Mouse (Mus musculus): ENCODE measurements around the gene Sec16b. TPM values are rescaled to one million over a fixed set of nuclear protein-coding genes. Genes with fewer than 3 reads are reported as not detected.

The Sec16b gene
- total RNA-seq, 2 experiments from 2014 or later = 4.6 to 6.2 TPM

DNA sequence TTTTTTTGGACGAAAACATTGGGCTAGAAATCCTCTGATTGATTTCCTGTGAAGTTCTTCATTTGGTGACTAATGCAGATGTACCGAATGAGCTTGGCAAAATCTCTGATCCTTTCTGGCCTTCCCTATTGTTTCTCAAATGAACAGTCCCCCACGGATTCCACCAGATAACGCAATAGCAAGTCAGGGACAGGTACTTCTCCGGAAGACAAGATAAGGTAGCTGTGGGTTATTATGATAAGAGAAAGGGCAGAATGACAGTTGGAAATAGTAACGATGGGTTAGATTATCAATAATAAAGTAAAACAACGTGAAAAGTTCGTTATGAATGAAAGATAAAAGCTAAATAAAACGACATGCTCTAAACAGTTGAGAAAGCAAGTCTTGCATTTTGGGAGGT, 7.0 kb downstream of the Sec16b start:
- no peak for DNase-seq

DNA sequence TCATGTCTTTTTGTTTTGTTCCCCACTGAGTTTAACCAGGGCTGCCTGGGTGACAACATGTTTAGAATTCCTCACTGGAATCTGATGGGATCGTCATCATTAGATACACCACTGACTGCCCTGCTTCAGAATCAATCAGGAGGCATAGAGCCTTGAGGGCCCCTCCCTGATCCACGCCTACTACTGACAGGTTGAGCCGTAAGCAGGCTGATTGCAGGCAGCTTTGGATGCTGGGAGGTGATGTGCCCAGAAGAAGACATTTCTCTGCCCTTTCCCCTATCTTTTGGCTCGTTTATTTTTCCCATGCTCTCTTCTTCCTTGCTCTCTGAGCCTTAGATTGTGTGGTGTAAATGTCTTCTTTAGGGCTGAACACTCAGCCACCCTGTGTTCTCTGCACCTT, 7.8 kb downstream of the Sec16b start:
- no peak for DNase-seq

DNA sequence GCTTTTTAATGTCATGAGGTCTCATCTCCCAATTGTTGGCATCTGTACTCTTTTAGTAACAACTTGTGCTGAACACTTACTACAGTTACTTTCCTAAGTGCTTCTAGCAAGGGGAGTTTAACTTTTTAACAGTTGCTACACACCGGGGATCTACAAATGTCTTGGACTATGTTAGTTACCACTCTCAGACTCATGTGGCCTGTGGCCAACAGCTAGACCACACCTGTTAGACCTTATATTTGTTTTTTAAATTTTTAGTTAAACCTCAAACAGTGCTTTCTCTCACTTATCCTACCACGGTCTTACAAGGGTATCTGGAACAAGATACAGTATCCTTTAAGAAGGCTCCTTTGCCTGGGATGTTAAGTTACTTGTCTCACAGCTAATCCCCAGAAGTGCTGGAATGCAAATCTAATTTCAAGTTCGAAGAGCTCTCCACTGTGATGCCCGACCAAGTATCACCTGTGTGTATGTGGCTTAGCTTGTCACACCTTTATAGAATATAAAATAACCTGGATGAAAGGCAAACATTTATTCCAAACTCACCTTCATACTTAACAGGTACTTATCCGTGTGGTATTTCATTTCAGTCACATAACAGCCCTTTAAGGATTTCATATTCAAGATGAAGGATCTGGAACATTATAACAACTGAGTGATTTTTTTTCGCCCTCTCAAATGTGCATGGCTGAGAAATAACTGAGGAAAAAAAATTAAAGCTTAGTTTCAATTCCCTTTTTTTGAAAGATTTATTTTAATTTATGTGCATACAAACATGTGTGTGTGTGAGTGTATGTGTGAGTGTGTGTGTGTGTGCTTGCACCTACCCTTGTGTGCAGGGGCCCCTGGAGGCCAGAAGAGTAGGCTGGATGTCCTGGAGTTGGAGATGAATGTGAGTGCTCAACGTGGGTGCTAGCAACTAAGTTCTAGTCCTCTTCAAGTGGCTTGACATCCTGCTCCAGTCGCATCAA, 10.6 kb downstream of the Sec16b start:
- DNase-seq = no peak

DNA sequence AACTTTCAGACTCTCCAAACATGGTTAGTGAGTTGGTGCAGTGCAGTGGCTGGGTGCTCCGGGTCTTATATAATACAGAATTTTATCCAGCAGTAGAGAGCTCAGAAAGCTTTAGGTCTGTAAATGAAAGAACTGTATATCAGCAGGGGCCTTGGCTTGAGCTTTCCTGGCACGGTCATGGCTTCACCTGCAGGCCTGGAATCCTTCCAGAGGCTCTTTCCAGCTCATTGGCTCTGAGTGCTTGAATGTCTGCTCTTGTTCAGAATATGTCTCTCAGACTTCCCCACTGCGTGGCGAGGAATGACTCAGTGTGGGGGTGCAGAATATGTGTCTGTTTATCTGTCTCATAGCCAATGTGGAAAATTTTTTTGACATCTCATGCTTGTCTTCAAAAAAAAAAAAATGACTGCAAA, 11.6 kb downstream of the Sec16b start:
- peak; percentile 35 for DNase-seq

DNA sequence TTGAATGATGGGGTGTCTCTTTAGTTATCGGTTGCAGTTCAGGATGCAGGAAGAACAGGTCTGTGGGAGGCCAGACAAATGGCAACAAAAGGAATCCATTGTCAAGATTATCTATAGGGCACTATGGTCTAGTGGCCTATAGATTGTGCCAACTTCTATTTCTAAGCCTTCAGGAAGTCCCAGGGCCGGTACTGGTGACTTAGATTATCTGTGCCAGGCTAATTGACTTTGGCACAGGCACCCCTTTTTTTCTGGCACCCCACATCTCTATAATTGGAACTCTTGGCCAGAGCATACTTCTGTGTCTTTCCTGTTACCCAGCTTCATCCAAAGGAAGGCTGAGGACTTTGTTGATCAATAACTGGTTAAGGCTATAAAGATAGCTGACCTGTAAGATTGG, 12.9 kb downstream of the Sec16b start:
- DNase-seq = no peak

DNA sequence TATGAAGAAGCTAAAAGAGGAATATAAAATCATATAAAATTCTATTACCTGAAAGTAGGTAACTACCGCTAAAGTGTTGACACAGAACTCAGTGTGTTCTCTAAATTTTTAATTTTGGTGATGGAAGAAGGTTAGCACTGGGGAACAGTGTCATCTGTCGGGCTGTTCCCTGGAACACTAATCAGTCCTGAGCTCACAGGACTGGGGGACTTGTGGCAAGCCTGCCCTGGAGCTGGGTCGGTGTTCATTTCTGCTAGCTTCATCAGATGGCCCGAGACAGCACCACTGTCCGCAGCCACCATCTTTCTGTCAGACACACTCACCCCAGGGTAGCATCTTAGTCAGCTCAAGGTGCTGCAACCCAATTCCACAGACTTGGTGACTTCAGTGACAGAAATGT, 15.8 kb downstream of the Sec16b start:
- no peak for DNase-seq

DNA sequence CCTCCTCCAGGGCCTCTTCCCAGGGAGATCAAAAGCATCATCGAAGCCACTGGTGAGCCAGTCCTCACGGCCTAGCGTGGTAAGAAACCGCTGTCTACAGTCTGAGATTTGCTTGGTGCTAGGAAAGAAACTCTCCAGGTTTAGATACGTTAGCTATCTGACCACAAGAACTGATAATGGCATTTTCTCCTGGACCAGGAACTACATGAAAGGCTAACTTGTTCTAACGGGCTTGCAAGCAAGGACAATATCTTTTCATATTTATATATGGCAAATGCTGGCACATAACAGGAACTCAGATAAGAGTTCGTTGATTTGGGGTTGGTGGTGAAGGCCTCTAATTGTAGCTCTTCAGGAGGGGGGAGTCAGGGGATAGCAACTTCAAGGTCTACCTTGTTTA, 18.2 kb downstream of the Sec16b start:
- no peak for DNase-seq

DNA sequence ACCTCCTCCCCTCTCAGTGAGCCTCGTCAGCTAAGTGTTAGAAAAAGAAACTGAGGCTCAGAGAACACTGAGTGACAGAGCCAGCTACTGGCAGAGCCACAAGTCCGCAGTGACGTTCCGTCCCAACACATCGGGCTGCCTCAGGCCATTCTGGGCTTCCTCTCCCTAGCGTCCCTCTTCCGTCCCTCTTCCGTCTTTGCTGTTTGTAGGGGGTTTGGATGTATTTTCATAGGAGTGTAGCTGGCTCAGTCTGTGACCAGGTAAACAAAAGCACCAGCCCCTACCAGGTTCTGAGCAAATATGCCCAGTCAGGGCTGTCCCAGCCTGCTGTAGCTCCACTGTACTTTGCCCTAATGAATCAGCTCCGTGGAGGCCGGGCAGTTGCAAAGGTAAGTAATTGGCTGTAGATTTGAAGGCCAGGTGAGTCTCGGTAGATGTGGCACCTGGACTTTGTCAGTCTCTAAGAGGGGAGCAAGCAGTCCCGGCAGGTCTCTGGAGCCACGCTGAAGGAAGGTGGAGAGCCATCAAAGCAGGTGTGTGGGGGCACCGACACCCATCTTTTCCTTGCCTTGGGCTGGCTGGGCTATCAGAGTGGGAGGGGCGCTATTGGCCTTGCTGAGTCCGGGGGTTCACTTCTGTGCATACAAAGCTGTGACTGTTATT, 19.3 kb downstream of the Sec16b start:
- no peak for DNase-seq

DNA sequence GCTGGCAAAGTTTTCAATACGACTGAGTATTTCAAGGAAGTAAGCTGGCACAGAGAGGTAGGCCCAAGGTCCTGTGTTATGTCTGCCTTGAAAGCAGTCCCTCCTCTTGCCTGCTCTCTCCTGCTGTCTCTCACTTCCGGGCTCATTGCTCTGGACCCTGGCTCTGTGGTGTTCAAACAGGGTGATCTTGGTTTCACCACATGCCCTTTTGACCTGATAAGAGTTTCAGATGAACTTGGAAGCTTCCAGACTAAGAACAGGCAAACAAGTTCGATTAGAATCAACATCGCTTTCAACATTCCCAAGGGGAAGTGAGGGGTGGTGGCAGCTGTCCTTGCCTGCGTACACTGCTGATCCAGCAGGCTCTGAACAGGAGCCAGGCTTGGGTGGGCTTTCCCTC, 20.1 kb downstream of the Sec16b start:
- no peak for DNase-seq

DNA sequence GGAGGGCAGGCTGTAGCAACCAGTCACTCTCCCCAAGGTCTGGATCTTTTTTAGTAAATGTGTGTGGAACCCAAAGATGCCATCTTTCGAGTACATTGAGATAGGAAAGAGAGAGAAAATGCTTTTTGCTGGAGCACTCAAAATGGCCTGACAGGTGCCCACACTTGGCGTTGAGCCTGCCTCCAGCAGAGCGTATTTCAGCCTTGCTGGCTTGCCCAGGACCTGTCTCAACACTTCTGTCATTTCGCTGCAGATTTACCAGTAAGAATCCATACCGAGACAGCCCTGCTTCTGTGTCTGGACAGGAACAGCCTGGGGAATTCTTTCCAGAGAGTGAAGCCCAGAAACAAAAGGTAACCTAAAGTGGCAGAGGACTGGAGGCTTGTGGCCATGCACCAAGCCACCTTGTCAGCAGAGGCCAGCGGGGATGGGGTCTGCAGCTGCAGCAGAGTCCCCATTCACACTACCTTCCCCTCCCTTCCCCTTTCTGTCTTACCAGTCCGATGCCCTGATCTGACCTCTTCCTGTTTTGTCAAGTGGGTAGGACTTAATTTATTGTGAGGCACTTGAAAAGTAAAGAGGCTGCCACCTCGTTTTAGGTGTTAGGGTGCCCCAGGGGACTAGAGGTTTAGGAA, 26.4 kb downstream of the Sec16b start:
- no peak for DNase-seq

DNA sequence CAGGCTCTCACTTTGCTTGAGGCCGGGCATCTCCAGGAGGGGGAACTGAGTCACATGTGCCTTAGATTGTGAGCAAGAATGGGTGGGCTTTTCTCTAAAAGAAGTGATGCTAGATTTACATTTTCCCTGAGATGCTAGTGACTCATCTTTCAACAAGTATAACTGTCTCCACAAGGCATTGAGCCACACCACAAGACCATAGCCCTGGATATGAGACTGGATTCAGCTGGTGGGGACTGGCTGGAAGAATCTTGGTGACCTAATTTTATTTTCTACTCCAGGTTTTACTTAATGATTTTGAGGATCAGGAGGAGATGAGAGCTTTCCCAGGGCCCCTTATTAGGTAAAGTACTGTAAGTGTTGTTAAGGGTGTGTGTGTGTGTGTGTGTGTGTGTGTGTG, 29.0 kb downstream of the Sec16b start:
- no peak for DNase-seq

DNA sequence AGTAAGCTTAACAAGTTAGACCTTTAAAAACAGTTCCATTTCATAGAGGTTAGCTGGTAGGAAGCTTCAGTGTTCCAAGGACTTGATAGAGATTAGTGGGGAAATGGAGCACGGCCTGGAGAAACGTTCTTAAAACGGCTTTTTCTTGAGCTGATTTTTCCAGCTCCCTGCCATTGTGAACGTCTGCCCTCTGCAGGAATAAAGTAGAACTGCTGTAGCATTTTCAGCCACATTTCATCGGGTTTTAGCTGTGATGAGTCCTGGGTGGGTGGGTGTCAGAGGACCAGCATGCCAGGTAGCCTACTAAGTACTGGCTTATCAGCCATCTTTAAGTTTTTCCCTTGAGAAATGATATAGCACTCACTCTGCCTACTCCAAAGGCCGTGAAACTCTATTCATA, 29.9 kb downstream of the Sec16b start:
- peak; percentile 62 for DNase-seq

DNA sequence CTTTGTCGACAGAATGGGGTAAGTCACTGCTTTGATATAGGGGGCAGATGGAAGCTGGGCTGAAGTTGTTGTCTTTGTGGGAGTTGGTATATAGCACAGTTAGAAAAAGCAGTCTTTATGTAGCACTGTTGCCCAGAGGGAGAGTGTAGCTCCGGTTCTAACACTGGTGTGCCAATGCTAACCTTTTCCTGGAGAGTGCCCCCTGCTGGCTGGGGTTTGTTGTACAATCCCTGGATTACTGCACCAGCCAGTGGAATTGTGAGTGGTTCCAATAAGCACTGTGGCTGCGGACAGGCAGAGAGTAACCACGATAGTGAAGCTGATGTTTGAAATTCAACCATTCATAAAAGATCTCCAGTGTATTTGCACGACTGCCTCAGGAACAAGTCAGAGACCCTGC, 31.1 kb downstream of the Sec16b start:
- peak; percentile 58 for DNase-seq

DNA sequence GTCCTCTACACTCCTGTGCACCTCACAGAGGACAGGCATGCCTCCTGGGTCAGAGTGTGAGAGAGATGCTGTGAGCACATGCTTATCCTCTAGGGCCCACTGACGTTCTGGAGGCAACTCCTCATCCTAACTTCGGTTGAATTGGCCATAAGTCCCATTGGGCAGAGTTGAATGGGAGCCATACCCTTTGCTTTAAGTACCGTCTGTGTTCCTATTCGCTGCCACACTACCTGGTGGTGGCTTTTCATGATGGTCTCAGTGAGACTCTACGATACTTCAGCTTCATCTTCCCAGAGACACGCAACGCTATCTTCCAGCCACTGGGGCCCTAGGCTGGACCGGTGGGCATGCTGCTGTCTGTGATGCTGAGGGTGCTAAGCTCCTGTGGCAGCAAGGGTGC, 38.5 kb downstream of the Sec16b start:
- DNase-seq = no peak

DNA sequence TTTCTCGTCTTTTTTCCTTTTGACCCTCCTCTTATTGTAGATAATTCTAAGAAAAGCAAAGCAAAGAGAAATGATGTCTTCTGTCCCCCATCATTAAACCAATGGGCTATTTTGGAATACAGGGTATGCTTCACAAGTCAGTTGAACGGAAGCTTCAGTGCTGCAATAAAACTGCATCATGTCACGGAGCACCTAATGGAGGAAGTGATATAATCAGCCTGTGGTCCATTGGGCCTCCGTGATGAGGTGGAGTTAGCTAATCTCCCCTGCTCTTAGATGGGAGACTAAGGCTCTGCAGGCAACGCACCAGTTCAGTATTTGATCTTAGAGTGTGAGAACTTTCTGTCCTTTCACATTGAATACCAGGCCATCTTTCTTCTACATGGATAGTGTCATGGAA, 41.1 kb downstream of the Sec16b start:
- DNase-seq = no peak

DNA sequence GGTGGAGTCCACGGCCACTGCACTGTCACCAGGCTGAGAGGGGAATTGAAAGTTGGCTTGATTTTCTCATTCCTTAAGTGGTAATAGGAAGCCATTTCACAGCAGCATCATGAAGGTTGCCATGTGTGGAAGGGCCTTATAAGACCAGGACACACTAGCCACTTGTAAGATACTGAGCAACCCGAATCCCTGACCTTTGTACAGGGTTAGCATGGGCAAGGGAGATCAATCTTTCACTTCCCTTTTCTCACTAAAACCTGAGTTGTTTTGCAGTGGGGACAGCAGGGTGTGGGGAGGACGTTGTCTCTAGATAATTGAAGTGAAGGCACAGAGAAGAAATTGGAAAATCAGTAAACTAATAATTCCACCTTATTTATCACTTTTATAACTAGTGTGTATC, 43.2 kb downstream of the Sec16b start:
- DNase-seq = no peak

DNA sequence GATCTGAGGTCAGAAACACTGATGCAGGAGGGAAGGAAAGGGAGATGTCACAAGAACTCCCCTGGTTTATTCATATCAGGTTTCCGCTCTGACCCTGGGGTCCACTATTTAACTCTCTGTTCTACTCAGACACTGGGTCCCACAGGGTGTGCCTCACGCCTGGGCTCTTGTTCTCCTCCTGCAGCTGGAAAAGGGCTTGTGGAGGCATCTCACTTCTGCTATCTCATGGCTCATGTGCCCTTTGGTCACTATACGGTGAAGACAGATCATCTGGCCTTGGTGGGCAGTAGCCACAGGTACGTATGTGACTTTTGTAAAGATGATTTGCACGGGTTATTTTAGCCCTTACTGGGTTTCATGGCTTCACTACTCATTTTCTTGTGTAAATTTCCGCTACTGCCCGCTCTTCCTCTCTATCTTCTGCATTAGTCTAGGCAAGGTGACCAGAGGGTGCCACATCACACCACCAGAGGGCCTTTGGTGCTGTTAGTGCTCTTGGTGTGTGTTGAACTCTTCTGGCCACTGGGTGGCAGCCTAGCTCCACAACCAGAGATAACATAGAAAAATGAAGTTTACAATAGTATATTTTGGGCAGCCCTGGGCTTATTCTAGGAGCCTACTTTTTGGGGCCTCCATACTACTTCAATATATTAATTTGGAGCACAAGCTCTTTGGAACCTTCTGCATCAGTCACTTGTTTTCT, 46.4 kb downstream of the Sec16b start:
- DNase-seq = peak; percentile 59

DNA sequence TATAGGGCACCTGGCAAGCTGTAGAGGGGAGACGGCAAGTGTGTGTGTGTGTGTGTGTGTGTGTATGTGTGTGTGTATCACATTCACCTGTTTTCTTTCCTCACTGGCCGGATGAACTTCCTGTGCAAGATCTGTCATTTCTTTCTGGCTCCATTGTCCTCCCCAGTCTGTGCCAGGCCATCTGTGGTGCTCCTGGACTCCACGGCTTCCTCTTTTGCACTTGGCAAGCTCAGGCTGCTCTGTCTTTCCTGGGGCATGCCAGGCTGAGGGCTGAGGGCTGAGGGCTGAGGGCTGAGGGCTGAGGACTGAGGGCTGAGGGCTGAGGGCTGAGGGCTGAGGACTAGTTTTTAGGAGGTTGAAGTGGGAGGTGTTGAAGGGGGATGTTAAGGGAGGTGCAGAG, 47.6 kb downstream of the Sec16b start:
- no peak for DNase-seq

DNA sequence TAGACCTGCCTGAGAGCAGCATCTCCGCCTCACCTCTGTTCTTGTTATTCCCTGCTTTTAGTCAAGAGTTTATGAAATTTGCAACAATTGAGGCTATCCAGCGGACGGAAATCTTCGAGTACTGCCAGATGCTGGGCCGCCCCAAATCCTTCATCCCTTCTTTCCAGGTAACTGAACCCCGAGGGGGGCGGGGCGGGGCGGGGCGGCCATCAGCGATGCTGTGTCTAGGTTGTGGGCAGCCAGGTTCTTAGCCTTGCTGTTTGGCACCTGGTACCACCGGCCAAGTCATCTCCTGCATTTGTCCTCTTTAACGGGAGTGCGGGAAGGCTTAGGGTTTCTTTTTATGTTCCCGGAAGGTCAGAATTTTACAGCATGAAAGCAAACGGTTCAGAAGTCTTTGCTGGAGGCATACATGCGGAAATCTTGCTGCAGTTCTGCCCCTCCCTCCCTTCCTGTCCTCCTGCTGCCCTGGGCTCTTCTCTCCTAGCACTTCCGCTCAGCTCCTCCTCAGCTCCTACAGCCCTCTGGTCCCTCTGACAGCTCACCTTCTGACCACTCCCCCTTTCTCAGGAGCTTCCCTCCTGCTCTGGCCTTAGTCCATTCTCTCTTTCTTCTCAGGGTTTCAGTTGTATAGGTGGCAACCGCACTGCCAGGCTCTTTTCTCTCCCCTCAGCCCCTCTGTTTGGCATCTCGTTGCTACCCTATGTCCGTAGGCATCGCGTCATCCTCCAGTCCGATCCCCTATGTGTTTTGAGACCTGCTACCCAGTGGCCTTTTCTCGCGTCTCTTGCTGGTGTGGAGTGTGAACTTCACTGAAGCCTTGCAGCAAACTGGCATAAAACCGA, 48.4 kb downstream of the Sec16b start:
- DNase-seq = no peak

DNA sequence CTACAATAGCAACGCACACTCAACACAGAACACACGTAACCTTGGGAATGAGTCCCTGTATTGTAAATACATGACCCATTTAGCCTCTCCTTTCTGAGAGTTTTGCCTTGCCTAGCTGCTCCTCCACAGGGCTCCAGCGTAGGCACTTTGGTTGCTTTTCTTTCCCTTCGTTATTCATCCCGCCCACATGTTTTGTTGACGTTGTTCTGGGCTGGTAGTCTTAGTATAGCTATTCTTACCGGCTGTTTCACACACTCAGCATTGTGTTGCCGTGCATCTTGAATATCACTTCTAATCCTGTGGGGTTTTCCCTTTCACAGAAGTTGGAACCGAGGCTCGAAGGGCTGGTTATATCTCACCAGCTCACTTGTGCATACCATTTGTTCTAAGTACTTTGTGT, 49.2 kb downstream of the Sec16b start:
- DNase-seq = no peak

DNA sequence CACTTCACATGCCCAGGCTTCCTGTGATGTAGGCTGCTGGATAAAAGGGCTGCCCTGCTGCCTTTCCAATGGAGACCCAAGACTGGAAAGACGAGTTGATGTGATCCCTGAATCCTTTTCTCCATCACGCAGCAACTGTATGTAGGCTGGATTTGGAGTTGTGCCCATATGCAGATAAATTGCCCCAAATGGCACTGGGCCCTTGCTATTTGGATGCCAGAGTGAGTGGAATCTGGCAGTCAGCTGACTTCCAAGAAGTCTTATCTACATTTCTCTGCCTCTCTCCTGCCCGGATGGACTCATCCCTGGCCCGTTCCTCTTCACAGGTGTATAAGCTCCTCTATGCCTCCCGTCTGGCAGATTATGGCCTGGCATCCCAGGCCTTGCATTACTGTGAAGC, 49.9 kb downstream of the Sec16b start:
- DNase-seq = no peak

DNA sequence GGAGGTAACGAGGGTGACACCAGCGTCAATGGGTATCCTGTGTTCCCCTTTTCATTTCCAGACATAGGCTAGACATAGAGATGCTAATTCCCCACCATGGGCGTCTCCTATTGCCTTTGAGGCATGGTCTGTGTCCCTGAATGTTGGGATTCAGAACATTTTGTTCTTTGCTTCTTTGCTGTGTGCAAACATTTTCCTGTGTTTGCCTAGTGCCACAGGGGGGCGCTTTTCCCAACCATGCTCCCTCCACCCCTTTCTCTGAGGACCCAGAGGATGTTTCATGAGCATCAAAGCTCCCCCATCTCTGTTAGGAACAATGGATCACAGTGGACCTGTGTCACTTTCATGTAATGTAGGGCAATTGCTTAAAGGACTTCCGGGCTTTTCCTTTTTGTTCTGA, 51.6 kb downstream of the Sec16b start:
- no peak for DNase-seq

Measured in adrenal gland, postnatal 10 days (tissue).